Comparison of ENCODE assay signal across 8 mouse cellular contexts in genomic region chr2:154613118-154614115, GRCm38 (mm10). TPM values are rescaled to one million over a fixed set of nuclear protein-coding genes. Genes with fewer than 3 reads are reported as not detected.
DNase-seq lines count a peak whose midpoint lies in the region; ATAC-seq and TF ChIP-seq lines count a peak whose summit lies in the region.

Gene Zfp341 (plus strand): TSS chr2:154613297.
Gene 4930519P11Rik (minus strand): TSS chr2:154613437.

- H3K4me3 ChIP-seq in ES-E14 (ENCODE audit: insufficient read depth in 1 of 2, low read depth in 1 of 2, low read length in 2 of 2, poor library complexity in 1 of 2, severe bottlenecking in 1 of 2): peak within 1 kb of the TSS; percentile 74 to 75
- H3K4me3 ChIP-seq in forebrain, embryonic 14.5 days (ENCODE audit: low read depth, low read length): peak within 1 kb of the TSS; percentile 57
- H3K4me3 ChIP-seq in neural tube, embryonic 14.5 days (ENCODE audit: low read depth, low read length): peak within 1 kb of the TSS; percentile 56
- H3K4me3 ChIP-seq in testis, adult 2 months (ENCODE audit: control insufficient read depth, low read depth, low read length): peak within 1 kb of the TSS; percentile 98

- under 1% methylated on average over 66 of the region's 98 CpGs for WGBS in forebrain, embryonic 14.5 days
- WGBS in large intestine, adult 2 months: 1% methylated on average over 92 of the region's 98 CpGs
- whole genome bisulfite sequencing in neural tube, embryonic 14.5 days: 1% methylated on average over 80 of the region's 98 CpGs

- TF ChIP-seq POLR2A in testis, adult 2 months (IDR thresholded peaks at IDR 0.05; ENCODE audit: control insufficient read depth, low read depth, low read length): peak; percentile 47; the same call in 1 of the 2 replicates

- H3K27ac ChIP-seq in ES-E14 (ENCODE audit: insufficient read depth, low read depth, low read length, poor library complexity, severe bottlenecking): peak within 1 kb of the TSS; percentile 97
- peak within 1 kb of the TSS; percentile 98 for H3K27ac ChIP-seq in forebrain, embryonic 14.5 days (ENCODE audit: low read depth, low read length)
- peak within 1 kb of the TSS; percentile 97 for H3K27ac ChIP-seq in neural tube, embryonic 14.5 days (ENCODE audit: low read depth, low read length)
- H3K27ac ChIP-seq in testis, adult 2 months (ENCODE audit: control insufficient read depth, insufficient read depth, low read depth, low read length): peak within 1 kb of the TSS; percentile 93

- DNase-seq in ES-E14 (ENCODE audit: low read depth, low spot score): peak; percentile 65
- DNase-seq in cerebellum, adult 11 months: peak; percentile 87
- peak; percentile 94 for DNase-seq in forebrain, embryonic 14.5 days (ENCODE audit: low spot score)
- peak; percentile 93 to 94 for DNase-seq in heart, postnatal 14 days
- peak; percentile 60 for DNase-seq in large intestine, adult 2 months (ENCODE audit: low read depth, low spot score)
- peak; percentile 88 to 91 for DNase-seq in lung, adult 18-20 months

- peaks cover 6 to 8% of the 10 kb centered on the region in 2 experiments; a peak in 3 of 4 replicates for H3K4me1 ChIP-seq in ES-E14 (ENCODE audit: control insufficient read depth in 2 of 2, insufficient read depth in 2 of 2, low read length in 2 of 2, poor library complexity in 1 of 2)
- peaks cover 8% of the 10 kb centered on the region; the same call in 1 of the 2 replicates for H3K4me1 ChIP-seq in forebrain, embryonic 14.5 days (ENCODE audit: control insufficient read depth, insufficient read depth, low read length)
- H3K4me1 ChIP-seq in neural tube, embryonic 14.5 days (ENCODE audit: control insufficient read depth, insufficient read depth, low read length): peaks cover 9% of the 10 kb centered on the region; the same call in 1 of the 2 replicates
- H3K4me1 ChIP-seq in testis, adult 2 months (ENCODE audit: control insufficient read depth, insufficient read depth, low read length): peaks cover 16% of the 10 kb centered on the region

- ATAC-seq in forebrain, embryonic 14.5 days: peak; percentile 93
- ATAC-seq in neural tube, embryonic 14.5 days (ENCODE audit: low read depth): peak; percentile 93

- peak within 1 kb of the TSS; percentile 73 for H3K4me2 ChIP-seq in forebrain, embryonic 14.5 days (ENCODE audit: low read length)
- peak within 1 kb of the TSS; percentile 75 for H3K4me2 ChIP-seq in neural tube, embryonic 14.5 days (ENCODE audit: low read depth, low read length)

- H3K9ac ChIP-seq in ES-E14 (ENCODE audit: insufficient read depth, low read depth, low read length, poor library complexity, severe bottlenecking): peak within 1 kb of the TSS; percentile 90
- peak within 1 kb of the TSS; percentile 85 for H3K9ac ChIP-seq in forebrain, embryonic 14.5 days (ENCODE audit: low read length)
- H3K9ac ChIP-seq in neural tube, embryonic 14.5 days (replicated peaks; ENCODE audit: low read depth, low read length): peak within 1 kb of the TSS; percentile 79

- peak; percentile 37; the same call in 1 of the 2 replicates for TF ChIP-seq CTCF in testis, adult 2 months (IDR thresholded peaks at IDR 0.05; ENCODE audit: control insufficient read depth, insufficient read depth, insufficient replicate concordance, low read depth, low read length)

- no peaks in the 10 kb centered on the region for H3K36me3 ChIP-seq in ES-E14 (ENCODE audit: control insufficient read depth, insufficient read depth, low read length, poor library complexity, severe bottlenecking)
- H3K36me3 ChIP-seq in forebrain, embryonic 14.5 days (ENCODE audit: control insufficient read depth, insufficient read depth, low read length): no peaks in the 10 kb centered on the region
- no peaks in the 10 kb centered on the region for H3K36me3 ChIP-seq in neural tube, embryonic 14.5 days (ENCODE audit: control insufficient read depth, insufficient read depth, low read length)
- no peaks in the 10 kb centered on the region for H3K36me3 ChIP-seq in testis, adult 2 months (ENCODE audit: control insufficient read depth, insufficient read depth, low read length)

- intact Hi-C loops in heart, postnatal 14 days (cut with DNase I): loop anchor here (2.0 to 5.0 kb wide), 2 partner anchors 45 to 196 kb away; partner anchors contain the start of gene E2f1

- no peaks in the 10 kb centered on the region for H3K9me3 ChIP-seq in ES-E14 (ENCODE audit: control insufficient read depth, insufficient read depth, low read depth, low read length)
- H3K9me3 ChIP-seq in forebrain, embryonic 14.5 days (replicated peaks; ENCODE audit: control insufficient read depth, low read length): no peaks in the 10 kb centered on the region
- no peaks in the 10 kb centered on the region for H3K9me3 ChIP-seq in neural tube, embryonic 14.5 days (ENCODE audit: control insufficient read depth, low read length)

- H3K27me3 ChIP-seq in forebrain, embryonic 14.5 days (replicated peaks; ENCODE audit: control insufficient read depth, insufficient read depth, low read length): no peaks in the 10 kb centered on the region
- H3K27me3 ChIP-seq in neural tube, embryonic 14.5 days (ENCODE audit: control insufficient read depth, insufficient read depth, low read length): no peaks in the 10 kb centered on the region
- no peaks in the 10 kb centered on the region for H3K27me3 ChIP-seq in testis, adult 2 months (ENCODE audit: control insufficient read depth, insufficient read depth, low read length)

- in situ Hi-C loops in ES-E14 (cut with MboI; ENCODE audit: low sequenced_read_pairs in 2 of 2, unreplicated experiment in 2 of 2): no loop called here

TF ChIP-seq in ES-E14, 5 proteins besides CTCF, POLR2A, EP300 and RAD21:
- peak; percentile 64; the same call in 1 of the 2 replicates for TF ChIP-seq HCFC1 (IDR thresholded peaks at IDR 0.05; ENCODE audit: borderline replicate concordance, insufficient read depth, low read length)
- TF ChIP-seq ZNF384 (IDR thresholded peaks at IDR 0.05; ENCODE audit: low read depth, low read length): no peak
- 0 out of 2 replicates have a peak, but pooled peaks have one; percentile 5 for TF ChIP-seq MAFK (IDR thresholded peaks at IDR 0.05; ENCODE audit: insufficient read depth, low read depth, low read length)

RNA-seq across cellular contexts. Expression of gene Zfp341, which starts in this region (rescaled TPM):
- 3.2 and 4.0 TPM in 2 replicates for total RNA-seq in ES-E14 (2012; rRNA removed)
- polyA plus RNA-seq in forebrain, embryonic 14.5 days (2014; fragmentation: Nextera tagmentation; extraction: Ambion mirVana): 2.2 and 2.4 TPM in 2 replicates
- total RNA-seq in heart, postnatal 14 days (2021): 1 to 10 TPM; 2.3 to 2.6 TPM
- polyA plus RNA-seq in large intestine, adult 2 months (2012; rRNA removed): 3.2 and 4.4 TPM in 2 replicates
- polyA plus RNA-seq in neural tube, embryonic 14.5 days (2014; fragmentation: Nextera tagmentation; extraction: Ambion mirVana): 2.0 and 2.1 TPM in 2 replicates
- 1.1 and 1.2 TPM in 2 replicates for polyA plus RNA-seq in testis, adult 2 months (2012; rRNA removed)

RNA-seq across cellular contexts. Expression of gene 4930519P11Rik, which starts in this region (rescaled TPM):
- total RNA-seq in ES-E14 (2012; rRNA removed): 0.67 TPM in 1 of 2 replicates, not detected in the other
- polyA plus RNA-seq in forebrain, embryonic 14.5 days (2014; fragmentation: Nextera tagmentation; extraction: Ambion mirVana): 0.65 TPM in 1 of 2 replicates, not detected in the other
- not detected for total RNA-seq in heart, postnatal 14 days (2021)
- 0.73 TPM in 1 of 2 replicates, not detected in the other for polyA plus RNA-seq in large intestine, adult 2 months (2012; rRNA removed)
- 0.92 TPM in 1 of 2 replicates, not detected in the other for polyA plus RNA-seq in neural tube, embryonic 14.5 days (2014; fragmentation: Nextera tagmentation; extraction: Ambion mirVana)
- polyA plus RNA-seq in testis, adult 2 months (2012; rRNA removed): 83.8 and 97.1 TPM in 2 replicates

Comparison
In these comparisons a context has a peak if more than half of its experiments do, and no peak if none do; other contexts are left out.
1. Peak in every context shown above with its lines: DNase-seq, ATAC-seq, H3K4me3 ChIP-seq and H3K27ac ChIP-seq.
2. RNA of gene 4930519P11Rik (polyA plus RNA-seq): 83.8 to 97.1 TPM in testis, adult 2 months; 0.92 TPM in neural tube, embryonic 14.5 days, 0.65 TPM in forebrain, embryonic 14.5 days and 0.73 TPM in large intestine, adult 2 months; every median in the first group is over 10 times any median in the second.